Mouse (Mus musculus) kidney, embryonic 14.5 days (tissue): ENCODE measurements at regions not wholly inside any gene's neighbourhood (a gene's known extent, or its start where the extent isn't known, plus 50 kb on each side); places are given as distances from the start of the nearest gene placed in this dataset.

Source experiments
- ATAC-seq: fragments of 200-750 bp; cut with Nextera tagmentation; 2 replicates; pipeline ENCODE4 v1.8.0; 2017; ENCODE audit warnings: moderate number of reproducible peaks, mild to moderate bottlenecking, moderate TSS enrichment, moderate library complexity; ENCODE audit not compliant: low FRiP score, low TSS enrichment
- H3K27ac ChIP-seq: fragments of 300-500 bp; sonication (generic); 2 replicates; pipeline ENCODE4 v1.5.1; 2014; ENCODE audit warnings: low read depth, mild to moderate bottlenecking, low read length, moderate library complexity, mixed read lengths
- H3K27me3 ChIP-seq: fragments of 300-500 bp; sonication (generic); 2 replicates; pipeline ENCODE4 v1.6.1; 2014; ENCODE audit warnings: mild to moderate bottlenecking, low read length; ENCODE audit not compliant: control insufficient read depth, insufficient read depth
- H3K36me3 ChIP-seq: fragments of 300-500 bp; sonication (generic); 2 replicates; pipeline ENCODE4 v1.6.1; 2014; ENCODE audit warnings: low read length, mixed read lengths; ENCODE audit not compliant: control insufficient read depth, insufficient read depth
- H3K4me1 ChIP-seq: fragments of 300-500 bp; sonication (generic); 2 replicates; pipeline ENCODE4 v1.6.1; 2014; ENCODE audit warnings: low read length, mixed read lengths; ENCODE audit not compliant: control insufficient read depth, insufficient read depth
- H3K4me2 ChIP-seq: fragments of 300-500 bp; sonication (generic); replicated peaks from 2 replicates; pipeline ENCODE4 v1.6.1; 2014; ENCODE audit warnings: low read depth, mild to moderate bottlenecking, low read length
- H3K4me3 ChIP-seq: fragments of 300-500 bp; sonication (generic); 2 replicates; pipeline ENCODE4 v1.5.1; 2014; ENCODE audit warnings: mild to moderate bottlenecking, low read length
- H3K9ac ChIP-seq: fragments of 300-500 bp; sonication (generic); 2 replicates; pipeline ENCODE4 v1.6.1; 2014; ENCODE audit warnings: low read depth, mild to moderate bottlenecking, low read length, moderate library complexity
- H3K9me3 ChIP-seq: fragments of 300-500 bp; sonication (generic); 2 replicates; pipeline ENCODE4 v1.6.1; 2016; ENCODE audit warnings: low read length; ENCODE audit not compliant: control insufficient read depth
- WGBS: fragments of 180-500 bp; shearing (Covaris S2); extraction: QIAGEN DNeasy Blood & Tissue Kit; methylation state at CpG from one replicate; pipeline ENCODE4 v1.1.7; 2014; 5-methylcytosine and 5-hydroxymethylcytosine counted together

DNA sequence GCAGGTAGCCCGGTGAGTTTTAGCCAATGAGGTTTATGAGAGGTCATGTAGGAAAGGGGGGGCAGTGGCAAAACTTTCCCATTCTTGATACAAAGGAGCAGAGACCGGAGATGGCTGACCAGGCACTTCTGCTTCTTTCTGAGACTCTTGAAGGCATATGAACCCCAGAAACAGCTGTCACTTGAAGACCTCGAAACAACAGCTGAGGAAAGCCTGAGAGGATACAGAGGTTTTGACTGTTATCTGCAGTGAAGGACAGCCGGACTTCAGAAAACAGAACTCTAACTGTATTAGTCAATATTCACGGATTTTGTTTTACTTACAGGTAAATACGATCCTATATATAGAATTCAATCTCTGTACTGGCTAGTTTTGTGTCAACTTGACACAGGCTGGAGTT lies 50.0 kb upstream of the Tiparp start:
- H3K27me3 ChIP-seq = no peaks in the 10 kb centered on the region
- no peak overlapping the region for H3K4me3 ChIP-seq
- H3K4me2 ChIP-seq = no peak overlapping the region
- no peak overlapping the region for H3K9ac ChIP-seq
- 86% methylated on average over 6 of the region's 6 CpGs for WGBS
- H3K27ac ChIP-seq = no peak overlapping the region
- H3K4me1 ChIP-seq = no peaks in the 10 kb centered on the region
- H3K9me3 ChIP-seq = no peaks in the 10 kb centered on the region
- ATAC-seq = no peak
- H3K36me3 ChIP-seq = no peaks in the 10 kb centered on the region

DNA sequence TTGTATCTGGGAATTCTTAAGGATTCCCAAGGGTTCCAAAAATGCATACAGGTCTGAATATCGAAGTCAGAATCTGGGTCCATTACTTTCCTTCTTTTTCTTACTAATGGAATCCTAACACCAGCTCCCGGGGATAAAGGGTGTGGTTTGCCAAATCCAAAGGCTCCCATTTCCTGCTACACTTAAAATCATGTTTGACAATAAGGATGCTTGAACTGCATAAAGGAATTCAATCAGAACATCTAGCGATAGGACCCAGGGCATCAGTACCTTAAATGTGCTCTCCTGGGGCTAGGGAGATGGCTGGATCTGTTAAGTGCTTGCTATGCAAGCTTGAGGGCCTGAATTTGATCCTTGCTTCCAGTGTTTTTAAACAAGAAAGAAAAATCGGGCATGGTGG lies 51.1 kb upstream of the Tiparp start:
- Histone ChIP-seq H3K9ac (no peak overlapping the region), H3K9me3 (no peaks in the 10 kb centered on the region), H3K27ac (no peak overlapping the region), H3K4me2 (no peak overlapping the region), H3K4me3 (no peak overlapping the region), H3K36me3 (no peaks in the 10 kb centered on the region), H3K4me1 (no peaks in the 10 kb centered on the region), H3K27me3 (no peaks in the 10 kb centered on the region)
- ATAC-seq = no peak
- 70% methylated on average over 4 of the region's 4 CpGs for WGBS

DNA sequence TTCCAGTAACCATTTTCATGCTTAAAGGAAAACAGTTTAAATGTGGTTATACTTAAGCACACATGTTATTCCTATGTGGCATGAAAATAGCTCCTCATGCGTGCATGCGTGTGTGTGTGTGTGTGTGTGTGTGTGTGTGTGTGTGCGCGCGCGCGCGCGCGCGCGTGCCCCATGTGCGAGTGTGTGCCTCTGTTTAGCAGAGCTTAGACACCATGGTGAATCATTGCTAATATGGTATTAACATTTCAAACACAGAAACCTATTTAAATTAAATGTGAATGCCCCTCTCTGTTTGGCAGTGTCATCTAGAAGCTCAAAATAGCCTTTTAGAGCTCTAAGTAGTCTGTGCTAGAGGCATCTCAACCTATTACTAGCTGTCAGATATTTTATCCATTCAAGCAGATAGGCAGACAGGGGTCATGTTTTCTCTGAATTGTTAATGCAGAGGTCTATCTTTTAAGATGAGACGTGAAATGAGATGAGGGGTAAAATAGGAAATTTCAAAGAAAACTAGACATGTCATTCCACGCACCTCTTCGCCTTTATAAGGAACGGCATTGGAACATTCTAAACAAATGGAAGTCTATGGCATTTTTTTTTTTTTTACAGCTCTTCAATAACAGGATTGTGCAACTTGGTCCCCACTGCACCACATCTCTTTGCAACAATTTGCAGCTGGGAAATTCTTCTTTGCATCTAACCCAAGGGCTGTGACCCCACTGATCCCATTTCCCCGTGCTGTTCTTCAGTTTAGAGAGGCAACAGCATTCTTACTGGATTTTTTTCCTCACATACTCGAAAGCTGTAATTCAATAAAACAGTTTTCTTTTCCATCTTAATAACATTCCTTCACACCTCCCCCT lies 51.9 kb upstream of the Tiparp start:
- ATAC-seq = no peak
- H3K27ac ChIP-seq = no peak overlapping the region
- H3K9me3 ChIP-seq = no peaks in the 10 kb centered on the region
- no peaks in the 10 kb centered on the region for H3K36me3 ChIP-seq
- no peak overlapping the region for H3K9ac ChIP-seq
- no peak overlapping the region for H3K4me3 ChIP-seq
- H3K27me3 ChIP-seq = no peaks in the 10 kb centered on the region
- H3K4me2 ChIP-seq = no peak overlapping the region
- H3K4me1 ChIP-seq = no peaks in the 10 kb centered on the region
- 89% methylated on average over 19 of the region's 19 CpGs for WGBS

DNA sequence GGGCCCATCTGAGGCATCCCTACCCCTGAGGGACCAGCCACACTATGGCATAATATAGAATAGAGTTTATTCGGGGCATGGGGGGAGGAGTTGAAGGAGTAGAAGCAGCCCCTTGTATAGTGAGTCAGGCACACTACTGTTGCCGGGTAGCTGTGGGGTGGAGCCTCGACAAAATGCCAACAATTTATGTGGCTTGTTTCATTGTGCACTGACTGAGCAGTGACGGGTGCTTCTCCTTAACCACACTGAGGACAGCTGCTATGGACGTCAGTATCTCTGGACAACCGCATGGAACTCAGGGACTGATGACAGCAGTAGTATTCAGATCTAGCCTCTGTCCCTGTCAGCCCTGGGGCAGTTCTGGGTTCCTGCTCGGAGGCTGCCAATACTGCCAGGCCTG lies 53.6 kb upstream of the Tiparp start:
- Histone ChIP-seq H3K27me3 (no peaks in the 10 kb centered on the region), H3K9me3 (no peaks in the 10 kb centered on the region), H3K4me1 (no peaks in the 10 kb centered on the region), H3K4me2 (no peak overlapping the region), H3K9ac (no peak overlapping the region), H3K27ac (no peak overlapping the region), H3K4me3 (no peak overlapping the region), H3K36me3 (no peaks in the 10 kb centered on the region)
- no peak for ATAC-seq
- WGBS = 78% methylated on average over 7 of the region's 7 CpGs

DNA sequence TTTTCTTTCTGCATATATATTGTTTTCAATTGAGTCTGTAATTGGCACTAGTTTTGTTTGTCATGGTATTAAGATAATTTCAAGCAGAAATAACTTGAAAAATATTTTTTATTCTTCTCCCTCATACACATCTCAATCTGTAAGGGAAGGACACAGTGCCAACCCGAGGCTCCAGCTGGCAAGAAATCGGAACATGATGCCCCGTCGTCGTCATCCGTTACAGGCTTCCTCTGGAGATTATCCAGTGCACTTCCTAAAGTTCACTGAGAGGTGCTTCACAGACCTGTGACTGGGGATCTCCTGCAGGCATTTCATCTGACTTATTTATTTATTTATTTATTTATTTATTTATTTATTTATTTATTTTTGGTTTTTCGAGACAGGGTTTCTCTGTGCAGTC lies 56.4 kb upstream of the Tiparp start:
- no peak overlapping the region for H3K4me2 ChIP-seq
- no peak overlapping the region for H3K27ac ChIP-seq
- WGBS = 90% methylated on average over 7 of the region's 7 CpGs
- H3K4me1 ChIP-seq = no peaks in the 10 kb centered on the region
- H3K4me3 ChIP-seq = no peak overlapping the region
- no peak for ATAC-seq
- H3K36me3 ChIP-seq = no peaks in the 10 kb centered on the region
- H3K27me3 ChIP-seq = no peaks in the 10 kb centered on the region
- H3K9ac ChIP-seq = no peak overlapping the region
- H3K9me3 ChIP-seq = no peaks in the 10 kb centered on the region

DNA sequence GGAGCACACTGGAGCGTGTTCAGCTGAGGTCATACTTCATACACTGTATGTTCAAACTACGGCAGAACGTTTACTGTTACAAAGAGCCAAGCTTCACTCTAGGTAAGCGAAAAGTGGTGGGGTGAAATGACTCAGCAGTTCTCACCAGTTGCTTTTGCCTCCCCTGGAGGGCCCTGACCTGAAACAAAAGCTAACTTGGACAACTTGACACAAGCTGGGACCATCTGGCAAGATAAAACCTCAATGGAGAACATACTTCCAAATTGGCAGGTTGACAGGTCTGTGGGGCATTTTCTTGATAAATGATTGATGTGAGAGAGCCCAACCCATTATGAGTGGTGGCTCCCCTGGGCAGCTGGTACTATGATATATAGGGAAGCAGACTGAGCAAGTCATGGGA lies 59.0 kb upstream of the Tiparp start:
- no peaks in the 10 kb centered on the region for H3K27me3 ChIP-seq
- H3K9ac ChIP-seq = no peak overlapping the region
- no peak overlapping the region for H3K27ac ChIP-seq
- no peak overlapping the region for H3K4me3 ChIP-seq
- no peaks in the 10 kb centered on the region for H3K4me1 ChIP-seq
- ATAC-seq = no peak
- 82% methylated on average over 4 of the region's 4 CpGs for WGBS
- no peaks in the 10 kb centered on the region for H3K9me3 ChIP-seq
- H3K36me3 ChIP-seq = no peaks in the 10 kb centered on the region
- H3K4me2 ChIP-seq = no peak overlapping the region

DNA sequence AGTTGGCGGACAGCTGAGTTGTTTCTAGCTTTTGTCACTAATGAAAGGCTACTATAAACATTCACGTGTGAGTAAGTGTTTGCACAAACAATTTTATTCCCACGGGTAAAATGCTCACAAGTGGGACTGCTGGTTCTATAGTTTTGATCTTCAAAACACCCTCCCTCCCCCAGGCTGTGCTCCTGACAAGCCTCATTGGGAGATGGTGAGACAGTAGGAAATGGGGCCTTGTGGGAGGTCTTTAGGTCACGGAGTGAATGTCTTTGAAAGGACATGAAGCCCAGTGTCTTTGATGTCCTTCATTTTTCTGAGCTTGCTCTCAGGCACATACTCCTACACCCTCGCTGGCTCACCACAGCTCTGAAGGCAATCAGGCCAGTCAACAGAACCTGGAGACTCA lies 63.4 kb upstream of the Tiparp start:
- no peak overlapping the region for H3K4me3 ChIP-seq
- H3K9ac ChIP-seq = no peak overlapping the region
- no peaks in the 10 kb centered on the region for H3K9me3 ChIP-seq
- no peaks in the 10 kb centered on the region for H3K36me3 ChIP-seq
- no peak overlapping the region for H3K4me2 ChIP-seq
- no peaks in the 10 kb centered on the region for H3K4me1 ChIP-seq
- no peak overlapping the region for H3K27ac ChIP-seq
- no peak for ATAC-seq
- WGBS = 43% methylated on average over 5 of the region's 5 CpGs
- no peaks in the 10 kb centered on the region for H3K27me3 ChIP-seq

DNA sequence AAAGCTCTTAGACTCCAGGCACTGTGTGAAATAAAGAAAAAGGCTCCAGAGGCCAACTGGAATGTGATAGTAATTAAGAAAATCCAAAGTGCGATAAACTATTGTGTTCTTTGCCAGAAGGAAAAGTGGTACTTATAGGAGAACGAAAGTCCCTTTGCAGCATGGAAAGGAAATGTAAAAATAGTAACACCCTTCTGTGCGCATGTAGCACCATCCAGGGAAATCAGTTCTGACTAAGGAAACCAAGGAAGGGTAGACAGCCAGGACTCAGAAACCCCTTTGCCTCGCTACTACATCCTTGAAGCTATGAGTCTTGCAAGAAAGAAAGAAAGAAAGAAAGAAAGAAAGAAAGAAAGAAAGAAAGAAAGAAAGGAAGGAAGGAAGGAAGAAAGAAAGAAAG lies 67.3 kb upstream of the Tiparp start:
- Histone ChIP-seq H3K27me3 (no peaks in the 10 kb centered on the region), H3K36me3 (no peaks in the 10 kb centered on the region), H3K9me3 (no peaks in the 10 kb centered on the region), H3K27ac (no peak overlapping the region), H3K4me2 (no peak overlapping the region), H3K9ac (no peak overlapping the region), H3K4me1 (peaks cover 2% of the 10 kb centered on the region), H3K4me3 (no peak overlapping the region)
- 77% methylated on average over 4 of the region's 4 CpGs for WGBS
- ATAC-seq = no peak

DNA sequence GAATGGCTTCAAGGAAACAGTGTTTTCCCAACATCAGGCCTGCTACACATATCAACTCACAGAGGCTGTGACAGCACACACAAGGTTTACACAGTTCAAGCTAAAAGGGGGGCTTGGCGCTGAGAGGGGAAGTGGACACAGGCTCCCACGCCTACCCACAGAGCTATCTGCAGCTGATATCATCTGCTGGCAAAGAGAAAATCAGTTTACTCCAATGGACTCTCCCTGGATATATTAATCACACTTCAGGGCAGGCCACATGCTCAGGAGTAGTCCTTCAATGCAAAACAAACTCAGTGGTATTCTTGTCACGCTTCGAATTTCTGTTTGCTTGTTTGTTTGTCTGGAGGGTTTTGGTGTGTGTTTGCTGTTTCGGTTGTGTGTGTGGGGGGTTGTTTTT lies 67.3 kb upstream of the Ssr3 start:
- peaks cover 5% of the 10 kb centered on the region for H3K4me1 ChIP-seq
- no peaks in the 10 kb centered on the region for H3K27me3 ChIP-seq
- no peaks in the 10 kb centered on the region for H3K9me3 ChIP-seq
- no peaks in the 10 kb centered on the region for H3K36me3 ChIP-seq
- no peak overlapping the region for H3K4me2 ChIP-seq
- no peak overlapping the region for H3K9ac ChIP-seq
- ATAC-seq = no peak
- no peak overlapping the region for H3K27ac ChIP-seq
- H3K4me3 ChIP-seq = no peak overlapping the region
- WGBS = 61% methylated on average over 5 of the region's 5 CpGs
